Mouse (Mus musculus) hindbrain, postnatal 0 days (tissue): ENCODE data around the gene Palld. TPM values are rescaled to one million over a fixed set of nuclear protein-coding genes. Genes with fewer than 3 reads are reported as not detected.

ENCODE experiments used
- ATAC-seq: fragments of 200-750 bp; cut with Nextera tagmentation; 2 replicates; pipeline ENCODE4 v1.8.0; 2017; ENCODE audit warnings: mild to moderate bottlenecking, moderate TSS enrichment, moderate library complexity
- DNase-seq: peaks from one replicate; pipeline ENCODE4 v3.0.0-alpha.2; 2015; ENCODE audit warnings: low spot score
- H3K27ac ChIP-seq: fragments of 300-500 bp; sonication (generic); 2 replicates; pipeline ENCODE4 v1.5.1; 2014; ENCODE audit warnings: mild to moderate bottlenecking
- H3K27me3 ChIP-seq: fragments of 300-500 bp; sonication (generic); 2 replicates; pipeline ENCODE4 v1.6.1; 2014; ENCODE audit warnings: low read length, mixed read lengths; ENCODE audit not compliant: insufficient read depth
- H3K36me3 ChIP-seq: fragments of 300-500 bp; sonication (generic); 2 replicates; pipeline ENCODE4 v1.6.1; 2014; ENCODE audit warnings: low read length, mixed read lengths; ENCODE audit not compliant: insufficient read depth
- H3K4me1 ChIP-seq: fragments of 300-500 bp; sonication (generic); 2 replicates; pipeline ENCODE4 v1.6.1; 2014; ENCODE audit warnings: antibody characterized with exemption, low read length, mixed read lengths; ENCODE audit not compliant: insufficient read depth
- H3K4me2 ChIP-seq: fragments of 300-500 bp; sonication (generic); 2 replicates; pipeline ENCODE4 v1.6.1; 2014; ENCODE audit warnings: low read depth, mild to moderate bottlenecking, low read length, moderate library complexity, mixed read lengths
- H3K4me3 ChIP-seq: fragments of 300-500 bp; sonication (generic); 2 replicates; pipeline ENCODE4 v1.5.1; 2014; ENCODE audit warnings: low read length
- H3K9ac ChIP-seq: fragments of 300-500 bp; sonication (generic); replicated peaks from 2 replicates; pipeline ENCODE4 v1.6.1; 2014; ENCODE audit warnings: mild to moderate bottlenecking, low read length, moderate library complexity, mixed read lengths
- H3K9me3 ChIP-seq: fragments of 300-500 bp; sonication (generic); 2 replicates; pipeline ENCODE4 v1.6.1; 2016; ENCODE audit warnings: low read length, mixed read lengths
- CTCF ChIP-seq: IDR thresholded peaks from 2 replicates; pipeline ENCODE4 v1.5.1; 2016; ENCODE audit warnings: antibody characterized with exemption, control low read depth, low read depth
- WGBS: fragments of 180-500 bp; shearing (Covaris S2); extraction: QIAGEN DNeasy Blood & Tissue Kit; methylation state at CpG from one replicate; pipeline ENCODE4 v1.1.7; 2014; 5-methylcytosine and 5-hydroxymethylcytosine counted together
- polyA plus RNA-seq: library from polyadenylated mRNA; unstranded; fragments of >200 nt; fragmentation: Nextera tagmentation; extraction: Ambion mirVana; gene quantifications from 2 replicates; pipeline ENCODE4 v1.2.1, GENCODE M21; 2015
- total RNA-seq: library from RNA; depleted of rRNA; stranded (reverse); fragments of >200 nt; gene quantifications from 2 replicates; pipeline ENCODE4 v1.2.3, GENCODE M21; 2014

Gene Palld
- total and polyA plus RNA-seq, 2 experiments from 2014 or later: 3.5 to 14.0 TPM

GRCm38 (mm10) chr8:61643215-61643614 is 259.3 kb downstream of the Palld start:
- no peak for DNase-seq
- ATAC-seq: no peak
- Histone ChIP-seq H3K9me3 (no peaks in the 10 kb centered on the region), H3K9ac (no peak overlapping the region), H3K27ac (no peak overlapping the region), H3K4me3 (no peak overlapping the region), H3K4me2 (no peak overlapping the region), H3K4me1 (no peaks in the 10 kb centered on the region), H3K36me3 (no peaks in the 10 kb centered on the region), H3K27me3 (no peaks in the 10 kb centered on the region)
- whole genome bisulfite sequencing: 86% methylated on average over 3 of the region's 3 CpGs
- no peak for TF ChIP-seq CTCF

- Histone ChIP-seq H3K4me3 (no peak overlapping the region), H3K4me2 (no peak overlapping the region), H3K27ac (no peak overlapping the region), H3K4me1 (no peaks in the 10 kb centered on the region), H3K9ac (no peak overlapping the region), H3K36me3 (no peaks in the 10 kb centered on the region), H3K27me3 (no peaks in the 10 kb centered on the region), H3K9me3 (no peaks in the 10 kb centered on the region)
- TF ChIP-seq CTCF: no peak
- no peak for ATAC-seq
- no peak for DNase-seq
- WGBS: 78% methylated on average over 4 of the region's 4 CpGs
Measured at GRCm38 (mm10) chr8:61642358-61642847, 260.1 kb downstream of the Palld start.

DNA sequence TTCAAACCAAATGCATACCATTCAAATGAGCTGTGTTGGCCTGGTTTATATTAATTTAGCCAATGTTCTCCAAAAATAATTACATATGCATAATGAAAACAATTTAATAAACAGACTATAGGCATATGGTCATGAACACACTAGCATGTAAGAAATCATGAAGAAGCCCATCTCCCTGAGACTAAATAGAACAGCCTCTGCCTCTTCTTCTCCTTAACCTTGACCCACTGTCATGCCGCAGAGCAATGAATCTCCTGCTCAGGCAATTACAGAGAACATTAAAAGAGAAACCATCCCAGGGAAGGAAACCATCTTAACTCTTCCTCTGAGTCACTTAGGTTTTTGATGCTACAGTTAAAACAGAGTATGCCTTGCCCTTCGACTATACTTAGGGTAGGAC is 262.9 kb downstream of the Palld start:
- 99% methylated on average over 2 of the region's 2 CpGs for WGBS

GRCm38 (mm10) chr8:61639008-61639407 is 263.5 kb downstream of the Palld start:
- 67% methylated on average over 3 of the region's 3 CpGs for WGBS
- H3K4me3 ChIP-seq: no peak overlapping the region
- no peaks in the 10 kb centered on the region for H3K27me3 ChIP-seq
- H3K27ac ChIP-seq: no peak overlapping the region
- H3K9ac ChIP-seq: no peak overlapping the region
- no peaks in the 10 kb centered on the region for H3K9me3 ChIP-seq
- no peak overlapping the region for H3K4me2 ChIP-seq
- ATAC-seq (no peak), DNase-seq (no peak)
- H3K36me3 ChIP-seq: no peaks in the 10 kb centered on the region
- TF ChIP-seq CTCF: no peak
- no peaks in the 10 kb centered on the region for H3K4me1 ChIP-seq

More for the DNA sequence above, 262.9 kb downstream of the Palld start:
- no peaks in the 10 kb centered on the region for H3K4me1 ChIP-seq
- no peak for TF ChIP-seq CTCF
- H3K9me3 ChIP-seq: no peaks in the 10 kb centered on the region
- no peak overlapping the region for H3K9ac ChIP-seq
- H3K4me3 ChIP-seq: no peak overlapping the region
- no peak overlapping the region for H3K27ac ChIP-seq
- H3K36me3 ChIP-seq: no peaks in the 10 kb centered on the region
- no peak for ATAC-seq
- no peak overlapping the region for H3K4me2 ChIP-seq
- no peaks in the 10 kb centered on the region for H3K27me3 ChIP-seq
- no peak for DNase-seq

DNA sequence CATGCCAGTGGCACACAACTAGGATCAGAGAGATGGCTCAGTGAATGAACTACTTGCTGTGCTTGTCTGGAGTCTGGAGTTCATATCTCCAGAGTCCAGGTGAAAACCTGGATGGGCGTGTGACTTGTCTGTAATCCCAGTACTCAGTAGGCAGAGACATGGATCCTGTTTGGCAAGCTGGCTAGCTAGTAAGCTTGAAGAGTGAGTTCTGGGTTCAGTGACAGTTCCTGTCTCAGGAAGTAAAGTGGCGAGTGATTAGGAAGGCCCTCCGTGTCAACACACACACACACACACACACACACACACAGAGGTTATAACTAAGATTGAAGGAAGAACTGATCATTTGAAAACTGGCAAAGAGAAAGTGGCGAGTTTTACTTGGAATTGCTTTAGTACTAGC is 264.8 kb downstream of the Palld start:
- ATAC-seq: no peak
- no peaks in the 10 kb centered on the region for H3K4me1 ChIP-seq
- H3K36me3 ChIP-seq: no peaks in the 10 kb centered on the region
- no peak for DNase-seq
- WGBS: 95% methylated on average over 4 of the region's 4 CpGs
- no peak overlapping the region for H3K4me2 ChIP-seq
- no peak overlapping the region for H3K9ac ChIP-seq
- no peaks in the 10 kb centered on the region for H3K27me3 ChIP-seq
- no peaks in the 10 kb centered on the region for H3K9me3 ChIP-seq
- H3K4me3 ChIP-seq: no peak overlapping the region
- no peak overlapping the region for H3K27ac ChIP-seq
- no peak for TF ChIP-seq CTCF

DNA sequence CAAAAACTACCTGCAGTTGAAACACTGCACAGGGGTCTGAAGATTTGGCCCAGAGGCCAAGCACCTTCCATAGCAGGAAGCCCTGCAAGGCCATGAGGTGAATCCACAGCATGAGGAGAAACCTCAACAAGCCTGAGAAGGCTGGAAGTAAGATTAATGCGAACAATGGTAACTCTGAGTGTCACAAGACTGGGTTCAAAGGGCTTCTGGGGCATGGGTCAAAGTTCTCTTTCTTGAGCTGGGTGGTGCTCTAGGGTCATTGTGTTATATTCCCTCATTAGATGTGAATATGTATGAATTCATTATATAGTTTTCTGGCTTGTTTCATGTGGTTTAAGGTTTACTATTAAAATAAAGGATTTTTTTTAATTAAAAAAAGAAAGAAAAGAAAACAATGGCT is 267.7 kb downstream of the Palld start:
- Histone ChIP-seq H3K4me3 (no peak overlapping the region), H3K27ac (no peak overlapping the region), H3K36me3 (no peaks in the 10 kb centered on the region), H3K27me3 (no peaks in the 10 kb centered on the region), H3K4me1 (no peaks in the 10 kb centered on the region), H3K9ac (no peak overlapping the region), H3K4me2 (no peak overlapping the region), H3K9me3 (no peaks in the 10 kb centered on the region)
- no peak for TF ChIP-seq CTCF
- ATAC-seq: no peak
- DNase-seq: no peak
- WGBS: 63% methylated on average over 1 of the region's 1 CpGs

GRCm38 (mm10) chr8:61632331-61632730 is 270.2 kb downstream of the Palld start:
- no peak overlapping the region for H3K27ac ChIP-seq
- H3K4me2 ChIP-seq: no peak overlapping the region
- no peaks in the 10 kb centered on the region for H3K36me3 ChIP-seq
- WGBS: 45% methylated on average over 2 of the region's 2 CpGs
- no peak overlapping the region for H3K4me3 ChIP-seq
- ATAC-seq (no peak), DNase-seq (no peak)
- no peaks in the 10 kb centered on the region for H3K27me3 ChIP-seq
- TF ChIP-seq CTCF: no peak
- no peaks in the 10 kb centered on the region for H3K9me3 ChIP-seq
- no peaks in the 10 kb centered on the region for H3K4me1 ChIP-seq
- H3K9ac ChIP-seq: no peak overlapping the region
